Mouse (Mus musculus) T-helper 2 cell (primary cell): ENCODE data around the gene Nfatc3.
"Not testable (repeated sequence)": the region's sequence is repeated elsewhere in the genome, so short reads cannot be mapped to it uniquely, and the experiment has no call there.

Experiments used
- in situ Hi-C: fragments of 300-600 bp; cut with MboI, MseI; formaldehyde crosslinking; loops from one replicate; pipeline ENCODE4 v1.15.1; 2025; ENCODE audit warnings: high pct_unique_total_duplicates

Nfatc3 gene

DNA sequence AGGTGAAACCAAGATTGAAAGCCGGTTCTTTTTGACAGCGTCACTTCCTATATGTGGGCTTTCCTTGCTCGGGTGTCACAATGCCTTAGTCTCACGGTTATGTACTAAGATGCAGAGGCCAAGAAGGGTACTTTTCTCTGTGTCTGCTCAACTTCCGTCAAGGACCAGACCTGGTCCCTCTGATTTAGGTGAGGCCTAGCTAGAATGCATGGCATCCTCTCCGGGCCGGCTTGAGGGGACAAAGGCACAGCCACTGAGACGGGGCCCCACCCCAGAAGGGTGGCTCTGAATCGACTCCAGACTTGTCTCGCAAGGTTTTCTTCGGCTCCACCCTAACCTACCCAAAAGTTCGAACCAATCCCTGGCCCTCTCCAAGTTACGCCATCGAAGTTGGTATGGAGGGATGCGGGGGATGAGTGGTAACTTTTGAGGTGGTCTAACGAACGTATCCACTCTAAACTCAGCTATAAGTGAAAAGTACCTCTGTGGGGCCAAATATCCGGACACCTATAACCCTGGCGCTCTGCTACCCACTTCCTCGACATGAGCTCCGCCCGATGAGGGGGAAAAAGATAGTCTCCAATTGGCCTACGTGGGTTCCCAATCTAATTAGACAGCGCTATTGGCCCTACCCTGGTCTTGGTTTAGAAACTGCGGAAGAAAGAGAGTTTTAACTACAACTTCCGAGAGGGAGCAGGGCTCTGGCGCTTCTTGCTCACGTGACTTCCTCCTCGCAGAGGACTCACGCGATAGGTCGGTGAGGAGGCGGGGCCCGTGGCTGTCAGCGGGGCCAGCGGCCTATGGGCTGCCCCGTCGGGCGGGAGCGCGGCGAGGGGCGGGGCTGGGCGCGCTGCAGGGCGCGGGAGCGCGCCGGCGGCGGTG, at the start of gene Nfatc3:
Gene Nfatc3 (plus strand): TSS at position 110 of the 882 bp plus-strand sequence.
- in situ Hi-C loops, result loop anchor here (25.0 kb wide), 1 partner anchor 722 kb away; the partner anchor contains the start of genes Fhod1, Lrrc29, Slc9a5 and Tmem208

DNA sequence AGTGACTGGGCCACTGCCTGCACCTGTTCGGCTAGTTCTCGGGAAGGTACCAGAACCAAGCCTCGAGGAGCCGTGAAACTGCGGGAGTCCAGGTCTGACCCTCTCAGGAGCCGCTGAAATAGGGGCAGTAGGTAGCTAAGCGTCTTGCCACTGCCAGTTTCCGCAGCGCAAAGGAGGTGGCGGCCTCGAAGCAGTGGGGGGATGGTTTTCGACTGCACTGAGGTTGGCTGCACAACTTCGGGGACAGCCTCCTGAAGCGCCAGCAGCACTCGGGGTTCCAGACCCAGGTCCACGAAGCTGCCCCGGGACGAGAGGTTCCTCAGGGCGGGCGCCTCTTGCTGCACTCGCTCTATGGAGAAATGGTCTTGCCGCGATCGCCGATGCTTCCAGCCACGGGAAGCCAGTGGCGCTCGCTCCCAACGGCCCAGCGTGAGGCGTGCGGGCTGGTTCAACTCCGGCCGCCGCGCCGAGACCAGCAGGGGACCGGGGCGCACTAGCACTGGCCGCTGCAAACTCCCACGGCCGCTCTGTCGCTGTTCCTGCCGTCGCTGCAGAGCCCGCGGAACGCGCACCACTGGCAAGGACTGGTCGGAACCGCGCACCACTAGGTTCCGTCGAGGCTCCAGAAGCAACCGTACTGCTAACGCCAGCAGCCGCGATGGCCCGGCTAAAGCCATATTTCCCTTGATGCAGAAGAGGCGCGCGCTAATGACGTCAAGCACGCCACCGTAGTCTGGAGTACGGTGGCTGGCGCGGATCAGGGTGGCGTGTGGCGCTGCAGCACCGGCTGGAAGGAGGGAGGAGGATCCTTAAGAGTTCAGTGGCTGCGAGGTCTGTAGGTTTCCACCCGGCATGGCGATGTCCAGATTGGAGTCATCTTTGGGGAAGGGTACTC, 47.6 kb upstream of the Nfatc3 start:
- in situ Hi-C loops, result no loop called here

DNA sequence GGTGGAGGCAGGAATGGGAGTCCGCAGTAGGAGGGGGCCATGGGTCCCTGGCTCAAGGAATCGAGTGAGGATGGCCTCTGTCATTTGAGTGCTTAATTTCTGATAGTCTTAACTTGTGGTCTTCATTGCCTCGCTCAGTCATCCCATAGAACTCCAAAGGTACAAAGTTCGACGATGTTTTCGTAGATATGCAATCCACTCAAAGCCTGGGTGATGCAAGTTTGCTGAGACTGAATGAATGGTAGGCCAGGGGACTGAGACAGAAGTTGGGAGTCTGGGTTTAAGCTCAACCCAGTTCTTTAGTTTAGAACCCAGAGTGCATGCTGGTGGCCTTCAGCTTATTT, 47.0 kb upstream of the Nfatc3 start, which contains the start of gene Ddx28:
Gene Ddx28 (minus strand): TSS at position 240 of the 344 bp plus-strand sequence.
- in situ Hi-C loops, result no loop called here

GRCm38 (mm10) chr8:106012203-106012602, 46.4 kb upstream of the Nfatc3 start:
- in situ Hi-C loops, result not testable (repeated sequence)

GRCm38 (mm10) chr8:106016284-106016683, 42.4 kb upstream of the Nfatc3 start:
- in situ Hi-C loops, result no loop called here

- in situ Hi-C loops, result no loop called here
Measured at GRCm38 (mm10) chr8:106017130-106017529, 41.5 kb upstream of the Nfatc3 start.

GRCm38 (mm10) chr8:106018039-106018438, 40.6 kb upstream of the Nfatc3 start:
- in situ Hi-C loops, result no loop called here

DNA sequence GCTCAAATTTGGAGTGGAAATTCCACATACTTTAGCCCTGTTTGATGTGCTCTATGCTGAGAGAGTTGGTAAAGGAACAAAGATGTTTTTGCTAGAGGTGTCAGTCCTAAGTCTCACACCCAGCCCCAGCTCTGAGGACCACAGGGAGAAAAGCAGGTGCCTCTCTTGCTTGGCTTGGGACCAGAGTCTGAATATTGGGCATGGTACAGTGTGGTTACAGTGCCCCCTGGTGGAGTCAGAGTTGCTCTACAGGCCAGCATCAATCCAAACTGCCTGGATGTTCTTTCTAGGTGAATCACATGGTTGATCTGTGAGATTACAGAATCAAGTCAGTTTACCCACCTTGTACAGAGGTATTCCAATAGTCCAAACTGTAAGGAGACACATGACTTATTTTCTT, 36.2 kb upstream of the Nfatc3 start:
- in situ Hi-C loops, result loop anchor here (5.0 kb wide), 1 partner anchor 35 kb away; no protein-coding TSS in a partner anchor

DNA sequence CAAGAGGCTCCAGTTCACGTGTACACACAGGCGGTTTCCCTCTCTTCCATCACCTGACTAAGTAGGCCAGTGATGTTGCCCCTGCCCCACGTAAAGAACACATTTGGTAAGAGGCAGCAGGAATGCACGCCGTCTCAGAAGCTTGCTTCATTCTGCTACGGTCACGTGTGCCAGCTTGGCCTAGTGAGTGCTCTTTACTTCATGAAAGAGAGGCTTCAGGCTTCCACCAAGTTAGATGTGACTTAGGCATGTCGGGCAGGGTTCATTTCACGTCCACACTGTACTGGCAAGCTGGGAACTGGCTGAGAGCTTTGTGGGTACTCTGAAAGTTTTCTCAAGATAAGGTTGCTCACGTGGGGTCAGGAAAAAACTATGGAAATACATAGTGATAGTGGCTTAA, 19.9 kb upstream of the Nfatc3 start:
- in situ Hi-C loops, result no loop called here

DNA sequence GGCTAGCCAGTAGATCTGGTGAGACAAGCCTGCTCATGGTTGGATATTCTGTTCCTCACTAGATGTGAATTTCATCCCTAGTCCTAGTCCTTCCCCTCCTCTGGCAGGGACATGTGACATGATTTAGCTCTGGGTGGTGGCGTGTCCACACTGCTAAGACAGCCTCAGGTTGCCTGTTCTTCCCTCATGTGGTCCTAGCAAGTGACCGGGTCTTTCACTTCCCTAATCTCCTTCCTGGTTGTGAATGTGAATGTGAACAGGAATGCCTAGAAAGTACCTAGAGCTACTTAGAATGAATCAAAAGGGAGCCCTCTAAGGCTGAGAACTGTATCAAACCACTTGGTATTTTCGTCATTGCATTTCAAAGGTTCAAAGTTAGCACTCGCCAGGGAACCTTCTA, 19.0 kb upstream of the Nfatc3 start:
- in situ Hi-C loops, result no loop called here

GRCm38 (mm10) chr8:106040218-106040617, 18.4 kb upstream of the Nfatc3 start:
- in situ Hi-C loops, result no loop called here

GRCm38 (mm10) chr8:106043055-106043454, 15.6 kb upstream of the Nfatc3 start:
- in situ Hi-C loops, result no loop called here

DNA sequence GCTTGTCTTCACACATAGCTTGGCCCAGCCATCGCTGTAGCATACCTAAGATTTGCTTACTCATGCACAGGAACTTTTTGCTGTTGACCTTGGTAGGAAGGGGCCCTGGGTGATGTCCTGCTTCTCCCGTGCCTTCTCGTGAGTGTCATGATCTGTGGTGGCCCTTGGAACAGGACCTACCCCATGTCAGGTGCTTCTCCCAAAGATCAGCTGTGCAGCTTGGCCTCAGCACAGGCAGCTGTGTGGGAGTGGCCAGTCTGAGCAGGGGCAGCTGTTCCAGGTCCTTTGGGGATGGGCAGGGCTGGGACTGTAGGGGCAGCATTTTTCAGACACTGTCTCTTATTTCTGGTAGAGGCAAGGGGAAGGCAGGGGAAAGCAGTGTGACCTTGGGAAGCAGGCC, 14.5 kb upstream of the Nfatc3 start:
- in situ Hi-C loops, result no loop called here

DNA sequence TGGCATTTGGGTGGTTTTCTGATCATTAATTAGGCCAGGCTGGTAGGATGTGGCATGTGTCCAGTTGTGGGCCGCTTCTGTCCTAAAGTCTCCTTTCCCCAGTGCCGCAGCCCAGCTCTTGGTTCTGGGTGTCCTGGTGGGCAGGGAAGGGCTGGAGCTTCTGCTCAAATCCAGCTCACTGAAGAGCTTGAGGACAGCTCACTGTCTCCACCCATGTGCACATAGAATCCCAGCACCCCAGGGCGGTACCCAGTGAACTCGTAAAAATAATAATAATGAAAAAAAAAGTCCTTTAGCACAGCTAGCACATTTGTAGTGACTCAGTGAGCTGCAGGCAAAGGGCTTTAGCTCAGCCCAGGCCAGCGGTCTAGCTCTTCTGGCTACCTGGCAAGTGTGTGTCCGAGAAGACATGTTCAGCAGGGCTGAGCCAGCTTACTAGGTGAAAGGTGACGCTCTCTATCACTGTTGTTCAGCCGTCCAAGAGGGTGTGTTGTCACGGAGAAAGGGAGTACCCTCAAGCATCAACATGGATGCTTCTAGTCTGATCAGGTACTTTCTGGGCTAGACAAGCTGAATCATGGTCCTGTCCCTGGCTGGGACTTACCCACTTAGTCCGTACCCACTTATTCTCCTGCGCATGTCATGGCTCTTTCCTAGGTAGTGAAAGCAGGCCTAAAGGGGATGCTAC, 11.6 kb upstream of the Nfatc3 start:
- in situ Hi-C loops, result no loop called here

GRCm38 (mm10) chr8:106047854-106048630, 10.6 kb upstream of the Nfatc3 start:
- in situ Hi-C loops, result no loop called here

- in situ Hi-C loops, result loop anchor here (25.0 kb wide), 1 partner anchor 713 kb away; the partner anchor contains the start of genes Fhod1, Lrrc29, Slc9a5 and Tmem208
Measured at GRCm38 (mm10) chr8:106049840-106050239, 8.8 kb upstream of the Nfatc3 start.

- in situ Hi-C loops, result loop anchor here (25.0 kb wide), 1 partner anchor 714 kb away; the partner anchor contains the start of genes Fhod1, Lrrc29, Slc9a5 and Tmem208
Measured at GRCm38 (mm10) chr8:106051068-106051467, 7.6 kb upstream of the Nfatc3 start.

DNA sequence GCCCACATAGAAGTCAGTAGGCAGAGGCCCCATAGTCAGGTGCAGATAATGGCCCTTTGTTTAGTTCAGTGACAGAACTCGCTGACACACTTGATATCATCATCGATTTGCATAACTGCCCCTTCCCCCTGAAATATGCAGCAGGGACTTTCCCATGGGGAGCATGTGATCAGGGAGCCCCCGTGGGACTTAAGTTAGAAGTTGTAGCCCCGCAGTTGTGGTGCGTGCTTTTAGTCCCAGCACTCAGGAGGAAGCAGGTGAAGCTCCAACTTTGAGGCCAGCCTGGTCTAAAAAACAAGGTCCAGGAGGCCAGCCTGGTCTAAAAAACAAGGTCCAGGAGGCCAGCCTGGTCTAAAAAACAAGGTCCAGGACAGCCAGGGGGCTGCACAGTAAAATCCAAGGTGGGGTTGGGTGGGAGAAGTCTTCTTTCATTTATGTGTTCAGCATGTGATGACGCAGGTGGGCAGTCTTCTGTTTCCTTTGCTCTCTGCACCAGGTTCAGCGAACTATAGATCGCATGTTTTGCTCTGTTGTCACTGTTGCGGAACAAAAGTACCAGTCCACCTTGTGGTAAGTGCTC, 6.0 kb upstream of the Nfatc3 start:
- in situ Hi-C loops, result loop anchor here (25.0 kb wide), 1 partner anchor 715 kb away; the partner anchor contains the start of genes Fhod1, Lrrc29, Slc9a5 and Tmem208

GRCm38 (mm10) chr8:106054190-106054811, 4.3 kb upstream of the Nfatc3 start:
- in situ Hi-C loops, result loop anchor here (25.0 kb wide), 1 partner anchor 717 kb away; the partner anchor contains the start of genes Fhod1, Lrrc29, Slc9a5 and Tmem208
